10 mouse cellular contexts compared by ENCODE assay signal in genomic region chr1:44591742-44592141, GRCm38 (mm10). TPM values are rescaled to one million over a fixed set of nuclear protein-coding genes. Genes with fewer than 3 reads are reported as not detected.
DNase-seq lines count a peak whose midpoint lies in the region; ATAC-seq lines count a peak whose summit lies in the region.
"Had no signal": no experiment of that assay in that cellular context is flagged by ENCODE, and none has a peak within 500 bp of the region (broad histone marks: within the 10 kb centered on the region; RNA-seq: fewer than 3 reads in every experiment).

No protein-coding gene starts in this region.

- no peak overlapping the region for H3K4me3 ChIP-seq in kidney, embryonic 14.5 days (ENCODE audit: low read length)
- no peak overlapping the region for H3K4me3 ChIP-seq in forebrain, embryonic 12.5 days (replicated peaks)

- H3K4me1 ChIP-seq in kidney, embryonic 14.5 days (ENCODE audit: control insufficient read depth, insufficient read depth, low read length): no peaks in the 10 kb centered on the region
- peaks cover 5% of the 10 kb centered on the region; the same call in 1 of the 2 replicates for H3K4me1 ChIP-seq in forebrain, embryonic 12.5 days

- H3K4me2 ChIP-seq in kidney, embryonic 14.5 days (replicated peaks; ENCODE audit: low read depth, low read length): no peak overlapping the region
- H3K4me2 ChIP-seq in forebrain, embryonic 12.5 days: no peak overlapping the region

- H3K27ac ChIP-seq in kidney, embryonic 14.5 days (ENCODE audit: low read depth, low read length): no peak overlapping the region
- no peak overlapping the region for H3K27ac ChIP-seq in forebrain, embryonic 12.5 days

- no peaks in the 10 kb centered on the region for H3K9me3 ChIP-seq in kidney, embryonic 14.5 days (ENCODE audit: control insufficient read depth, low read length)
- H3K9me3 ChIP-seq in forebrain, embryonic 12.5 days: no peaks in the 10 kb centered on the region
- H3K9me3 ChIP-seq: G1E had no signal

- peak; percentile 25 for DNase-seq in kidney, postnatal 14 days
- DNase-seq in heart, postnatal 4 days: peak; percentile 10
- peak; percentile 29 for DNase-seq in retina, adult 2 months (ENCODE audit: low read depth, low spot score)
- no peak for DNase-seq in gastrocnemius, postnatal 4 days (ENCODE audit: low spot score in 2 of 2)
- DNase-seq in thymus, postnatal 0 days (ENCODE audit: low spot score): no peak
- DNase-seq: right cerebral cortex, postnatal 4 days had no signal

- H3K27me3 ChIP-seq in kidney, embryonic 14.5 days (ENCODE audit: control insufficient read depth, insufficient read depth, low read length): no peaks in the 10 kb centered on the region
- no peaks in the 10 kb centered on the region for H3K27me3 ChIP-seq in forebrain, embryonic 12.5 days

- H3K9ac ChIP-seq in kidney, embryonic 14.5 days (ENCODE audit: low read depth, low read length): no peak overlapping the region
- H3K9ac ChIP-seq in forebrain, embryonic 12.5 days: no peak overlapping the region

- H3K36me3 ChIP-seq in kidney, embryonic 14.5 days (ENCODE audit: control insufficient read depth, insufficient read depth, low read length): no peaks in the 10 kb centered on the region
- no peaks in the 10 kb centered on the region for H3K36me3 ChIP-seq in forebrain, embryonic 12.5 days (replicated peaks)
- H3K36me3 ChIP-seq: G1E had no signal

- 54% methylated on average over 3 of the region's 3 CpGs for WGBS in kidney, embryonic 14.5 days
- WGBS in forebrain, embryonic 12.5 days: 8% methylated on average over 3 of the region's 3 CpGs

- no peak for ATAC-seq in kidney, embryonic 14.5 days (ENCODE audit: low FRiP score, low TSS enrichment)
- ATAC-seq in forebrain, embryonic 12.5 days (ENCODE audit: low FRiP score): peak; percentile 36; the same call in 1 of the 2 replicates
- no peak for ATAC-seq in megakaryocyte, adult 5-6 weeks (ENCODE audit: poor library complexity, severe bottlenecking)

RNA-seq across cellular contexts. Expression of gene Gulp1, which starts 40.4 kb away (rescaled TPM):
- 21.7 and 23.6 TPM in 2 replicates for polyA plus RNA-seq in kidney, embryonic 14.5 days (2014; fragmentation: Nextera tagmentation; extraction: Ambion mirVana)
- polyA plus RNA-seq in forebrain, embryonic 12.5 days (2016; fragmentation: Nextera tagmentation; extraction: Ambion mirVana): 20.4 and 20.8 TPM in 2 replicates
- 10 to 100 TPM; 10.2 to 14.7 TPM for total RNA-seq in heart, postnatal 4 days (2021)
- 10 to 100 TPM; 23.6 to 26.5 TPM for total RNA-seq in gastrocnemius, postnatal 4 days (2021)
- total RNA-seq in megakaryocyte, adult 5-6 weeks (2015): not detected in 2 replicates
- total RNA-seq in megakaryocyte, adult 5-6 weeks (2017): not detected in 2 replicates
- 2.3 and 3.3 TPM in 2 replicates for polyA plus RNA-seq in thymus, postnatal 0 days (2015; fragmentation: Nextera tagmentation; extraction: Ambion mirVana)
- total RNA-seq: G1E had no signal
- polyA plus RNA-seq: G1E had no signal

Comparison
In these comparisons a context has a peak if more than half of its experiments do, and no peak if none do; other contexts are left out.
1. DNase-seq: peak in kidney, postnatal 14 days (single experiment), heart, postnatal 4 days (single experiment) and retina, adult 2 months (single experiment); none in gastrocnemius, postnatal 4 days (0 of 2) and thymus, postnatal 0 days (single experiment).
2. RNA of gene Gulp1, which starts 40.4 kb away (total RNA-seq): 23.6 to 26.5 TPM in gastrocnemius, postnatal 4 days and 10.2 to 14.7 TPM in heart, postnatal 4 days; not detected in megakaryocyte, adult 5-6 weeks; every median in the first group is over 10 times any median in the second.